Mouse (Mus musculus): Measurements from ENCODE around the gene Olfr157.

GRCm38 (mm10) chr4:43884196-43884595 is 44.2 kb upstream of the Olfr157 start:
- TF ChIP-seq POLR2A (IDR thresholded peaks at IDR 0.05; ENCODE audit: control insufficient read depth in 1 of 2, insufficient read depth in 1 of 2, low read depth in 1 of 2, low read length in 2 of 2, poor library complexity in 1 of 2) (no peak), ZNF384 (IDR thresholded peaks at IDR 0.05; ENCODE audit: low read depth, low read length) (no peak), KAT2A (conservative IDR thresholded peaks at IDR 0.05; ENCODE audit: low read depth, low read length) (no peak), CTCF (IDR thresholded peaks at IDR 0.05 in 2 of 3, conservative IDR thresholded peaks at IDR 0.05 in 1 of 3; ENCODE audit: control insufficient read depth in 1 of 3, insufficient read depth in 1 of 3, low read depth in 2 of 3, low read length in 3 of 3, poor library complexity in 1 of 3, severe bottlenecking in 1 of 3) (no peak), MAX (IDR thresholded peaks at IDR 0.05; ENCODE audit: low read length) (no peak), E2F4 (IDR thresholded peaks at IDR 0.05; ENCODE audit: borderline replicate concordance, low read depth, low read length) (no peak), ZC3H11A (IDR thresholded peaks at IDR 0.05; ENCODE audit: low read depth, low read length) (no peak), UBTF (IDR thresholded peaks at IDR 0.05; ENCODE audit: borderline replicate concordance, insufficient read depth, low read depth, low read length) (no peak), USF2 (IDR thresholded peaks at IDR 0.05; ENCODE audit: borderline replicate concordance in 1 of 2, insufficient read depth in 1 of 2, low read depth in 1 of 2, low read length in 2 of 2) (no peak)
